Mouse (Mus musculus): ENCODE data around the gene Gria1.
A peak's percentile ranks its signal among the peaks of the same experiment; 100 is the strongest.

Gria1 gene

DNA sequence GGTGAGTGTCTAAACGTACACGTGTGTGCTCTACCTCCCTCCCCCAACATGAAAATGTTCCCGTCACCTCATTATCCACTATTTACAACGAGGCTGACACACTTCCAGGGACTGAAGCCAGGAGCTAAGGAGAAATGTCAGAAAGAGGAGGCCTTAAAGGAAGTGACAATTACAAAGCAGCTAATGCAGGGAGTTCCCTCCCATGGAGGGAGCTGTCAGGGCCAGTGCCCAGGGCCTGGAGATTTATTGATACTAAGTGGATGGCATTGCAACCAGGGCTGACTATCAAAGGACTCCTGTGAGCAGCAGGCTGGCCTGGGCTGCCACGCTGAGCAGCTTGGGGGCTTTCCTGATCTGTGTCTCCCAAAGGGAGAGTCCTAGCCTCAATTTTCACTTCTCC lies 163.0 kb downstream of the Gria1 start:
- DNase-seq (ENCODE audit: low spot score), result no peak

DNA sequence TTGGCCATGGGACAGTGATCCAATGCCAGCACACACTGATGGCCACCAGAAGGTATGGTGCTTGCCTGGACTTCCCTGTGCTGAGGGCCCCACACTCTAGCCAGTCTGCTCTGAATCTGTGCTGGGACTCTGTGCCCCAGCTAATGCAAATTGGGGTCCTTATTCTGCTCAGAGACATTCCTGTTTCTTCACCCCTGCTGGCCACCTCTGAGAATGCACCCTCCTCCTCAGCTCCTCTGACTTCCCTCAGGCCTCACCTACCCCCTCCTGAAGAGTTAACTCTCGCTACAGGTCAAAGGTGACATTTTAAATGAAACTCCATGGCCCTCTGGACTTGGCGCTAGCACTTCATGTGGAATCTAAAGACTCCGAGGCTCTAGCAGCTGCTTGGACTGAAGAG lies 165.4 kb downstream of the Gria1 start:
- DNase-seq (ENCODE audit: low spot score), result peak; percentile 48

- no peak for DNase-seq (ENCODE audit: low spot score)
Measured at GRCm38 (mm10) chr11:57184216-57184615, 173.0 kb downstream of the Gria1 start.

DNA sequence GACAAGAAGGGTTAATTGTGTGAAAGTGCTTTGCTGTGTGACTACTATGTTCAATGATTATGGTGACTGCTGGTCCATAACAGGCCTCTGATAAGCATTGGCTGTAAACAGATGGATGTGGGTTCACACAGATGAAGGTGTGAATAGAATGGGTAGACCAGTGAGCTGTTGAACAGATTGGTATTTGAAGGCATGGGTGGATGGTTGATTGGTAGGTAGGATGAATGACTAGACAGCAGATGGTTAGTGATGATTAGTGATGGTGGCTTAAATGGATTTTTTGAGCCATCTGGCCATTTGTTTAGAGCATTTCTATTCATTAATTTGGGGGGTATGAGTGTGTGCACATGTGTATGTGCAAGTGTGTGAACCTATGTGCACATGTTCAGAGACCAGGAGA lies 173.9 kb downstream of the Gria1 start:
- no peak for DNase-seq (ENCODE audit: low spot score)

DNA sequence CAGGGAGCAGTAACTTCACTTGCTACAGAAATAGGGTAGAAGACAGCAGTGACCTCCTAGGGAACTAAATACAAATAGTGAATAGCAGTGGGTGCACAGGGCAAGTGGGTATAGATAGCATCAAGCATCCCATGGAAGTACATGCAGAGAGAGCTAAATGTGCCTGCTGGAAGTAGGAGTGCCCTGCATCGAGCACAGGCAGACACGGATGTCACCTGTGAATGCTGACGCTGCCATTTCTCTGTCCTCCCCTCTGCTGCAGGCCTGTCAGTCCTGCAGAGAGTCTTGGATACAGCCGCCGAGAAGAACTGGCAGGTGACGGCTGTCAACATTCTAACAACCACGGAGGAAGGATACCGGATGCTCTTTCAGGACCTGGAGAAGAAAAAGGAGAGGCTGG lies 178.2 kb downstream of the Gria1 start:
- DNase-seq (ENCODE audit: low spot score), result no peak

DNA sequence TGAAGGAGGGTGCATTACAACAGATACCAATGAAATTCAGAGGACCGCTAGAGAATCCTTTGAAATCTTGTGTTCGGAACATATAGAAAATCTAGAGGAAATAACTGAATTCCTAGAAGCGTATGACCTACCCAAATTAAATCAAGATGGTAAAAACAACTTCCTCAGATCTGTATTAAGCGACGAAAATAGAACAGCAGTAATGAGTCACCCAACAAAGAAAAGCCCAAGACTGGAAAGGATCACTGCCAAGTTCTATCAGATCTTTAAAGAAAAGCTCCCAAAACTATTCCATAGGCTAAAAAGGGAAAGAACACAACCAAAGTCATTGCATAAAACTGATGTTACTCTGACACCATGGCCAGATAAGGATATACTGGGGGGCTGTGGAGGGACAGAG lies 183.6 kb downstream of the Gria1 start:
- DNase-seq (ENCODE audit: low spot score), result no peak

GRCm38 (mm10) chr11:57201245-57201976 lies 190.2 kb downstream of the Gria1 start:
- no peak for DNase-seq (ENCODE audit: low spot score)

- DNase-seq (ENCODE audit: low spot score), result no peak
Measured at GRCm38 (mm10) chr11:57204371-57204770, 193.2 kb downstream of the Gria1 start.

- DNase-seq (ENCODE audit: low spot score), result no peak
Measured at GRCm38 (mm10) chr11:57207260-57207659, 196.1 kb downstream of the Gria1 start.

DNA sequence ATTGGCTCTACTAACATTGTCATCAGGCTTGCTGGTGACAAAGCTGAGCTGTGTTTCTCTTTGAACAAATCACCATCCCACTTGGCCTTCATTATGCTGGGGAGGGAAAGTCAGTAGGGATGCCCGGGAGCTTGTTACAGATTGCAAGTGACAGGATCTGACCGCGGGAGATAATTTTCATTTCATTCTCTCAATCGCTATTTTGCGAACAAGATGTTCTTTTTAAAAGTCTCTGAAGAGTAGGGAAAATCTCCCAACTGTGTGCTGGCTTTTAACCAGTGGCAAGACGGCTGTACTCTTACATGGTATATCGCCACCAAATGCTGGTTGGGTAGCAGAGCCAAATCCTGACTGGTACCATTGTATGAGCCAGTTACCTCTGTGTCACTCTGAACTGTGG lies 202.9 kb downstream of the Gria1 start:
- no peak for DNase-seq (ENCODE audit: low spot score)

- no peak for DNase-seq (ENCODE audit: low spot score)
Measured at GRCm38 (mm10) chr11:57214583-57214982, 203.4 kb downstream of the Gria1 start.

DNA sequence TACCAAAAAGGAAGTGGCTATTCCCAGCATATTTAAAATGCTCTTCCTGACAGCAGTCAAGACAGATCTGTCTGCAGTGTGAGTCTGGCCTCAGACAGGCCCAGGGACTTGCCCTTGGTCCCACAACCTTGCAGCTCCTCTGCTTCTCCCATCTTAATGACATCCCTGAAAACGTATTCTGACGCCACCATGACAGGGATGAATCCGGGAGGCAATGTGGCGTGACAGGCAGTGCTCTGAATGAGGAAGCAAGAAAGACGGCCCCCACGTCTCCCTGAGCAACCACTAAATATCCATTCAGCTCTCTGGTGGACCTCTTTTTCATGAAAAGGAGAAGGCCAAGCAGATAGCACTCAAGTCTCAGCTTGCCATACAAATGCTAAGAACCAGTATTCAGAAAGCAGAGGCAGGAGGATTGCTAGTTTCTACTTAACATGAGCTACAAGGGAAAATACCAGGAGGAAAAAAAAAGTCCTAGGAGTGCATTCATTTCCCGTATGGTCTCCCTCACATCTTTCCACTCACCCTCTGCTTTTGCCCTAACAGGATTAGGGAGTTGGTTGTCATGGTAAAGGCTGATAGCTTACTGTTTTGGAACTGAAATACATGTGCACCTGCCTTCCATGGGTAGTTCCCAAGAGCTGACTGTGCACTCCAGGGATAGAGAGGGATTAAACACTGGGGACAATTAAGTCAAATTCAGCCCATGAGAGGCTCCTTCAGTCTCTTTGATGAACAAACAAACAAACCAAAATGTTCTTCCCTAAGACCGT lies 211.8 kb downstream of the Gria1 start:
- peak; percentile 13 for DNase-seq (ENCODE audit: low spot score)

- DNase-seq (ENCODE audit: low spot score), result no peak
Measured at GRCm38 (mm10) chr11:57235446-57235845, 224.3 kb downstream of the Gria1 start.

GRCm38 (mm10) chr11:57236431-57236830 lies 225.2 kb downstream of the Gria1 start:
- no peak for DNase-seq (ENCODE audit: low spot score)

GRCm38 (mm10) chr11:57239758-57240157 lies 228.6 kb downstream of the Gria1 start:
- DNase-seq (ENCODE audit: low spot score), result peak; percentile 71

- no peak for DNase-seq (ENCODE audit: low spot score)
Measured at GRCm38 (mm10) chr11:57243835-57244234, 232.6 kb downstream of the Gria1 start.

- no peak for DNase-seq (ENCODE audit: low spot score)
Measured at GRCm38 (mm10) chr11:57244543-57244942, 233.4 kb downstream of the Gria1 start.

DNA sequence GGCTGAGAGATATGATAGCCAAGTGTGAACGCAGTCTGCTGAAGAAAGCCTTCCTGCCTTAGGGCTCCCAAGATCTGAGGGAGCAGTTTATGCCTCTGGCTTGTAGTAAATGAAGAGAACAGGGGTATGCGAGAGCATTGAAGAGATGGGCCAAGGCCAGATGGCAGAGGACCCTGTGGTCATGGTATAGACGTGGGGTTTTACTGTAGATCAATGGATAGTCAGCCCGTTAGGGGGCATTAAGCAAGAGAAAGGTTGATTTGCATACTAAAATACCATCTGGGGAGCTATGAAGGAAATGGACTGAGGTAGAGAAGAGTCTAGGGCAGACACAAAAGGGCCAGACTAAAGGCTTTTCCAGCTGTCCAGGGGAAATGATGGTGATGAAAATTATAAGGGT lies 237.7 kb downstream of the Gria1 start:
- no peak for DNase-seq (ENCODE audit: low spot score)

DNA sequence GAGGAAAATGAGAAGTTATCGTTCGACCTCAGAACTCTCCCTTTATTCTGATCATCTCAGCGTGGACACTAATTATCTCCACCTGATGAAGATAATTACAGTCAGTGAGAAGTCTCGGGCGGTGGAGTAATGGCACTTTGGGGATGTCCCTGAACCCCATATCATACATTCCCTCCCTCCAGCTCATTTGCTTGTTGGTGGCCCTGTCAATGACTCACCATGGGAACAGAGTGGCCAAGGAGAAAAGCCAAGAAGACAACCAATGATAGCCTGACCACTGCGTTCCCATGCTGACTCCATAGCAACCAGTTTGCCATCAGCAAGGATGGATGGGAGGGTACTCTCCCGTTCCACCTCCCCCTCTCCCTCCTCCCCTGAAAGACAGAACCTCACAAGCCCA lies 238.9 kb downstream of the Gria1 start:
- peak; percentile 10 for DNase-seq (ENCODE audit: low spot score)

GRCm38 (mm10) chr11:57271687-57272086 lies 260.5 kb downstream of the Gria1 start:
- no peak for DNase-seq (ENCODE audit: low spot score)

DNA sequence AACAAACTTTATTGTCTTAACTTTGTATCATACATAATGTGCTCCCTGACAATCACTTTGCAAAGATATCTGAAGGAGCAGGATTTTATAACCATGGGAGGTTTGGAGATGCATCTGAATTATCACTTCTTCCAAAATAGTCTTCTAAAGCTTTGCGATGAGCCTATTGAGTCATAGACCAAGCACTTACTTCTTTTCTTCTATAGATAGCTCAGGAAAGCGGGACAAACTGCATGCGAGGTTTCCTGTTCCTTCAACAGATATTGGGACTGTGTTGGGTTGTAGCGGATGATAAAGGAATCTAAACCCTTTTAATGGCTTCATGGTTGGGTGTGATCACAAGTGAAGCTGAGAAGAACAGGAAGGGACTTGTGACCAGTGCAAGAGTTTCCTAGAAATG lies 263.5 kb downstream of the Gria1 start:
- DNase-seq (ENCODE audit: low spot score), result no peak

DNA sequence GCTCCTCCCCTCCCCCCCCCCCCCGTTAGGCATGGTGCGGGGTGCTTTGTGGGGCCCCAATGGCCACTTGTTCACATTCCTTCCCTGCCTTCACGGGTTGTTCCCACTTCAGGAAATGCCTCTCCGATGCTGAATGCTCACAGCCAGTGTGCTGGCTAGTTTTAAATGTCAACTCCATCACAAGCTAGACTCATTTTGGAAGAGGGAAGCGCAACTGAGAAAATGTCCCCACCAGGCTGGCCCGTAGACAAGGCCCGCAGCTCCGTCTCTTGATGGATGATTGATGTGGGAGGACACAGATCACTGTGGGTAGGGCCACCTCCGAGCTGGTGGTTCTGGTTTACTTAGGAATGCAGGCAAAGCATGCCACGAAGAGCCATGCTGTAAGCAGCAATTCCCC lies 266.9 kb downstream of the Gria1 start:
- DNase-seq (ENCODE audit: low spot score), result peak; percentile 8

DNA sequence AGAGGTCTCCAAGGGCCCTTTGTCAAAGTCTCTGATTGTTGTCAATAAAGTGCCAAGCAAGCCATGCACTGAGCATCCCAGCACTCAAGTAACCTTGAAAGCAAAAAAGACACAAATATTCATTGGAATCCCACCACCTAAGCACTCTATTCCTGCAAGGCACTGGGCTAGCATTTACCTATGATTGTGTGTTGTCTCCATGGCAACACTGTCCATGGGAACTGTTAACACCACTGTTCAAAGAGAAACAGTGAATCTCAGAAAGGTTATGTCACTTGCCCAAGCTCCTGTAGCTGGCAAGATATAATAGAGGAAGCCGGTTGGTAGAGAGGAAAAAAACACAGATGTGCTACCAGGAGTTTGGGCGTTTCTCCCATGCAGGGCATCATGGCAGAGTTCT lies 274.9 kb downstream of the Gria1 start:
- no peak for DNase-seq (ENCODE audit: low spot score)

GRCm38 (mm10) chr11:57297376-57297775 lies 286.2 kb downstream of the Gria1 start:
- DNase-seq (ENCODE audit: low spot score), result no peak

Measured in embryo, embryonic 10 days (tissue).